Mouse (Mus musculus) ovary, adult 18-20 months (tissue): Measurements from ENCODE around the gene 0610009B22Rik.

Experiments used
- DNase-seq: peaks from one replicate; pipeline ENCODE4 v3.0.0; 2022; ENCODE audit warnings: low spot score, mixed read lengths

The 0610009B22Rik gene

GRCm38 (mm10) chr11:51658705-51659104 lies 30.0 kb downstream of the 0610009B22Rik start:
- DNase-seq = no peak

- DNase-seq = no peak
Observed at GRCm38 (mm10) chr11:51658291-51658690, 30.4 kb downstream of the 0610009B22Rik start.

GRCm38 (mm10) chr11:51656798-51657521 lies 31.7 kb downstream of the 0610009B22Rik start:
- no peak for DNase-seq

- no peak for DNase-seq
Observed at GRCm38 (mm10) chr11:51654891-51655290, 33.8 kb downstream of the 0610009B22Rik start.

- no peak for DNase-seq
Observed at GRCm38 (mm10) chr11:51653736-51654135, 34.9 kb downstream of the 0610009B22Rik start.

GRCm38 (mm10) chr11:51652889-51653418 lies 35.7 kb downstream of the 0610009B22Rik start:
- DNase-seq = no peak

- DNase-seq = peak; percentile 61
Observed at GRCm38 (mm10) chr11:51650691-51651515, 37.8 kb downstream of the 0610009B22Rik start, which contains the start of the genes N4bp3 and D930048N14Rik. Gene N4bp3, minus strand, starts transcription at chr11:51650842. Gene D930048N14Rik, plus strand, starts transcription at chr11:51650954.

- no peak for DNase-seq
Observed at GRCm38 (mm10) chr11:51650261-51650660, 38.4 kb downstream of the 0610009B22Rik start.

GRCm38 (mm10) chr11:51649889-51650199 lies 38.8 kb downstream of the 0610009B22Rik start:
- DNase-seq = no peak

- no peak for DNase-seq
Observed at GRCm38 (mm10) chr11:51649111-51649888, 39.4 kb downstream of the 0610009B22Rik start.

GRCm38 (mm10) chr11:51648566-51648965 lies 40.1 kb downstream of the 0610009B22Rik start:
- DNase-seq = no peak

- no peak for DNase-seq
Observed at GRCm38 (mm10) chr11:51646751-51647667, 41.7 kb downstream of the 0610009B22Rik start.

GRCm38 (mm10) chr11:51646245-51646644 lies 42.4 kb downstream of the 0610009B22Rik start:
- DNase-seq = no peak

- no peak for DNase-seq
Observed at GRCm38 (mm10) chr11:51645293-51645692, 43.4 kb downstream of the 0610009B22Rik start.

- no peak for DNase-seq
Observed at GRCm38 (mm10) chr11:51644217-51644616, 44.5 kb downstream of the 0610009B22Rik start.

GRCm38 (mm10) chr11:51643761-51644160 lies 44.9 kb downstream of the 0610009B22Rik start:
- no peak for DNase-seq

- DNase-seq = no peak
Observed at GRCm38 (mm10) chr11:51643202-51643601, 45.5 kb downstream of the 0610009B22Rik start.

GRCm38 (mm10) chr11:51640748-51641147 lies 47.9 kb downstream of the 0610009B22Rik start:
- DNase-seq = no peak

GRCm38 (mm10) chr11:51638497-51638896 lies 50.2 kb downstream of the 0610009B22Rik start:
- DNase-seq = no peak

- DNase-seq = peak; percentile 63
Observed at GRCm38 (mm10) chr11:51637971-51638414, 50.7 kb downstream of the 0610009B22Rik start.

- DNase-seq = no peak
Observed at GRCm38 (mm10) chr11:51636323-51636684, 52.4 kb downstream of the 0610009B22Rik start.
